Mouse (Mus musculus): ENCODE measurements around the gene Gm49721.
"Not testable (repeated sequence)": the region's sequence is repeated elsewhere in the genome, so short reads cannot be mapped to it uniquely, and the experiment has no call there.

The Gm49721 gene

GRCm38 (mm10) chr17:6978287-6979248 lies at the start of gene Gm49721:
Gm49721 (plus strand) TSS chr17:6978904.
- DNase-seq (ENCODE audit: low spot score in 2 of 2): peak; percentile 54 to 58

GRCm38 (mm10) chr17:6931625-6932024 lies 47.1 kb upstream of the Gm49721 start:
- DNase-seq (ENCODE audit: low spot score in 2 of 2): not testable (repeated sequence)

DNA sequence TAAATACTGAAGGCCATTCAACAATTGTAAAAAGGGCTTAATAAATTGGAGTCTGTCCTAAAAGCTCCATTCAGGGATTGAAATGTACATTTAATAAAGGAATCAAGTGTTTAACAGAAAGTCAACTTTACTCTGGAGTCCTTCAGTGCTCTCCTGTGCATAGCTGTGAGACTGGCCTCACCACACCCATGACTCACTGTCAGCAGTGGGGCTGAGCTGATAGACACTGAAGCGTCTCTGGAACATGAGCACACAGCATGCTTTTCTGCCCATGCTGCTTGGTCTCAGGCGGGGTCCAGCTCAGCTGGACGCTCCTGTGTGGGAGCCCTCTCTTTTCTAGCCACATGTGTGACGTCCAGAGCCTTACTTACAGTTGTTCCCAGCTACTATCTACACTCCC lies 36.1 kb upstream of the Gm49721 start:
- DNase-seq (ENCODE audit: low spot score in 2 of 2): not testable (repeated sequence)

DNA sequence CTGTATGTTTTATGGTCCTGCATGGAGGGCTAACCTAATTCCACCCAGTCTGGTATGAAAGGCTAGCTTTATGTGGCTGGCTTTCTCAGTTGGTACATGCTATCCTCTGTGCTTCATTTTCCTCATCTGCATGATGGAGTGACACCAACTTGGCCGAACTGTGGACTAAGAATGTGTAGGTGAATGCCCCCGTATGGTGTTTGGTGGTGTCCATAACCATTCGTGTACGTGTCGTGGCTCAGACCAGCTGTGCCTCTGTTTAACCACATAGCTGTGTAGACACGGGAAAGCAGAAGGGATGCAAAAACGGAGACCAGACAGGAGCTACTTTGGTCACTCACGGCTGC lies 31.1 kb upstream of the Gm49721 start:
- DNase-seq (ENCODE audit: low spot score in 2 of 2): not testable (repeated sequence)

DNA sequence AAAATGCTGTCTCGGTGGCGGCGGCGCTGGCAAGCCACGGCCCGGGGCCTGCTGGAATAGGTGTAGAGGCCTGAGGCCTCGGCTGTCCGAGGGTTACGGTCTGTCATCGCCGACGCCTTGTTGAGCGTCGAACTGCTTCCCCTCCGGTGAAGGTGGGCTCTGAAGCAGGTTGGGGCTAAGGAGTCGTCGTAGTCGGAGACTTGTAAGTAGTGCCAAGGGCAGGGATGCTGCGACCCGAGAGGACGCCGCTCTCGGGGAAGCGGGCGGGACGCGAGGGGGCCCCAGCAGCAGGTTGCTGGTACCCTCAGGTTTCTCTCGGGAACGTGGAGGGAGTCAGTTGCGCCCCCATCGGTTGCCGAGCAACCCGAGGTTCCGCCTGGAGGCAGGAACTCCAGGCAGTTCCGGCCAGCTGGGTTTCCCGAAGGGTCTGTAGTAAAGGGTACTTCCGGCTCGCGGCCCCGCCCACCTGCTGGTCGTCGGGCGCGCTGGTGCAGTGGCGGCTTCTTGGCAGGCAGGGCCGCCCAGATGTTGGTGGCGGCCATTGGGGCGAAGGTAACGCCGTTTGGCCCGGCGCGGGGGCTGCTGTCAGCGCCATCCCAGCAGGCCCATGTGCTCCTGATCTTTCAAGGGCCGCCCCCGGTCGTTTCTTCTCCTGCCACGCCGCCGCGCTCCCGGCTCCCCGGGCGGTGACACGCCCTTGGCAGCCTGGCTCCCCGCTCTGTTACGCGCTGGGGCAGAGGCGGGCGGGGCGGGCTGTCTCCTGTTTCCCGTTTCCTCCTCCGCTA lies 30.5 kb upstream of the Gm49721 start, which contains the start of gene Rsph3b:
Gene Rsph3b, minus strand, starts transcription at position 699 of the 785 bp plus-strand sequence.
- DNase-seq (ENCODE audit: low spot score in 2 of 2): peak; percentile 80 to 84

DNA sequence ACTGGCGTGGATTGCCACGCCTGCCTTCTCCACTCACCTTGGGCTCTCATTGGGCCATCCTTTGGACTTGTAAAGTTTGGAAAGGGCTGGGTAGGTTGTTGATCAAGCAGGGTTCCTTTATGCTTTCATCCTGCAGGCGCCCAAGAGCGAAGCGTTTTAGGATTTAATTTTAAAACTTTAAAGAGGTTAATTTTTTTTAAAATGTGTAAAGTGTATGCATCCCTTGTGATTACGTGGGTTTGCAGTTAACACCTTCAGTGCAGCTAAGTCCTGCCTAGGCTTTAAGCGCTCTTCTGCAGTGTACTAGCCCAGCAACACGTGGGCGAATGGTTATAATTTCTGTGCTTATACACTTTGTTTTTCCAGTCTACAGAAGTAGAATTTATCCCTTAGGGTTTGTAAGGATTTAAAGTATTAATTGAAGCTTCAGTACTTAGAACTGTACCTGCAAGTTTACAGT lies 29.9 kb upstream of the Gm49721 start:
- DNase-seq (ENCODE audit: low spot score in 2 of 2): not testable (repeated sequence)

GRCm38 (mm10) chr17:6958881-6959280 lies 19.8 kb upstream of the Gm49721 start:
- not testable (repeated sequence) for DNase-seq (ENCODE audit: low spot score in 2 of 2)

DNA sequence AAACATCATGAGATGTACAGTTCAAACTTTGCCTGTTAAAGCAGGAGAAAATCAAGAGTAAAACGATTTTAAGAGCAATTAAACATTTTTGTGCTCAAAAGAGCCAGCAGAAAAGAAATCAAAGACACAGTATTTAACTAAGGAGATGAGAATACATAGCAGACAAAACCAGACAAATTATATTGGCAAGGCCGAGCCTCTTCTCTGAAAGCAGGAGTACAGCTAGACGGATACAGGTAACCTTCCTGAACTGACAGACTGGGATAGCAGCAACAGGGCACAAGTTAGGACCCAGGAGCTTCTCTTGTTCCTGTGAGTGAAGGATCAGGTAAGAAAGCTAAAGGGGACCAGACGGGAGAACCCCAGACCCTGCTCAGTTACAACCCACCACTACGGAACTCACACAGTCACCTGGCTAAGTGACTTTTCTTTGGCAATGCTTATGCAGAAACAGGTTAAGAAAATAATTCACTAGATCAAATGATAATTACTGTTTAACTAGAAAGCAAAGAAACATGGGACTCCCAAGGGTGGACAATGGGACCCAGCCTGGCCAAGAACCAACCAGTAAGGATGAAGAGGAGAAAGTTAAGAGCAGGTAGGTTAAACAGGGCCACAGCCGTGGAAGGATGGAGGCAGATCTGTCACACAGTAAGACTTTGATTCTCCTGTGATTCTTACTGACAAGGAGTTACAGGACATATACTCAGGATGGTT lies 19.0 kb upstream of the Gm49721 start:
- DNase-seq (ENCODE audit: low spot score in 2 of 2): not testable (repeated sequence)

DNA sequence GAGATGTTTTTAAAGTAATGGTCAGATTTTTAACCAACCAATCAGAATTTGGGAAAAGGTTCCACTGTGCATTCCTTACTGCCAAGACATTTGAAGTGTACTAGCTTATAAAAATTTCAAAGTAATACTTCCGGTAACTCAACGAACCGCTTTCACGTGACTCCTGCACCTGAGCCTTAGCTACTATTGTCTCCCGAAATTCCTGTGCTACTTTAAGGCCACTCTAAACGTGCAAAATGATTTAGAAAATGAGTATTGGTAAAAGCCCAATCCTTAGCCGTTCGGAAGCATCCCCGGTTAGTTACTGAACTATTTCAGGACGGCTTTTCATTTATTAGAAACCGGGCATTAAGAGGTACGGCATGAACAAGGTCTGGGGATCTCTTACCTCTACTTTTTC lies 18.4 kb upstream of the Gm49721 start:
- DNase-seq (ENCODE audit: low spot score in 2 of 2): not testable (repeated sequence)

- DNase-seq (ENCODE audit: low spot score in 2 of 2): peak; percentile 38 to 54
Observed at GRCm38 (mm10) chr17:6960776-6961175, 17.9 kb upstream of the Gm49721 start, which contains the start of gene Tagap1. Tagap1 (minus strand) TSS chr17:6961156.

DNA sequence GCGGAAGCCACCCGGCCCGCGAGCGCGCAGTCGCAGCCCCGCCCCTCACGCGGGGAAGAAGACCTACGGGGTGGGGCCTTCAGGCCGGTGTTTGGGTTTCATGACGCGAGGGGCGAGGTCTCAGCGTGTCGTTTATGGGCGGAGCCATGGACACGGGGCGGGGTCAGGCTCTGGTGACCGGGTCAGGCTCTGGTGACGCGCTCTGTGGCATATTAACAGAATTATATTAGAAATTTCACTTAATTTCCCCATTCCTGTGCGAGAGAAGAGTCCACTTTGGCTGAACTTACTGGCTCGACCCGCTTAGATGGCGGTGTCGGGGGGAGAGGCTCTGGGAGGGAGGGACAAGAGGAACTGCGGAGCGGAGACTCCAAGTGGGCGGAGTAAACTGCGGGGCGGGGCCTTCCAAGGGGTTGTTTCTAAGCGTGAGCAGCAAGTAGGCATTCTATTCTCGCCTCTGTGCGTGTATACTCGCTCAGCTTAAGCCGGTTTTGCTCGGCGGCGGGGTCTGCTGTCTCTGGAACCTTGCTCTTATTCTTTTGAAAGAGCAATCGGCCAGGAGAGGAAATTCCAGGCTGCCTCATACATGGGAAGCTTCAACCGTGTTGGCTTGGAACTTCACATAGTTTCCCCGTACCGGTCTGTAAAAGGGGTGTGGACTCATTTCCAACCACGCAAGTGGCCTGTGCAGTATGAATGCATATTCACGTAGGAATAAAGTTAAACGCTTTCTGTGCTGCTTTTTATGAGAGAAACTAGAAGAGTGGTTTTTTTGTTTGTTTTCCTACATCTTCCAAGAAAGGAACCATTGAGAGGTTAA lies 17.3 kb upstream of the Gm49721 start:
- peak; percentile 57 for DNase-seq (ENCODE audit: low spot score in 2 of 2)

DNA sequence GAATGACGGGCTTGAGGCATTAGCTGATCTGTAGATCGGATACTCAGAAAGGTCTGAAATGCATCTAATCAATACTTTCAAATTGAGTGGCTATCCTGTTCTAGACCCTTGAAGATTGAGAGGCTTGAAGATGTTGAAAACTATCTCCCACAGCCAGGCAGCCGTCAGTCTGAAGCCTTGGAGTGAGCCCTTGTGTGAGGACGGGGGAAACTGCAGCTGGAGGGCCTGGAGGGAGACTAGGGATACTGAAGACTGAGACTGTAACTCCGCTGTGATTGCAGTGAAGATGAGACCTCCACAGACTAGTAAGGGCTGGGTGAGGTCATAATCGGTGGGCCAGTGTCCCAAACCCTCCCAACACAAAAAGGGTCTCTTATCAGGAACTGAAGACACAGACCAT lies 16.4 kb upstream of the Gm49721 start:
- not testable (repeated sequence) for DNase-seq (ENCODE audit: low spot score in 2 of 2)

GRCm38 (mm10) chr17:6962936-6963335 lies 15.8 kb upstream of the Gm49721 start:
- not testable (repeated sequence) for DNase-seq (ENCODE audit: low spot score in 2 of 2)

DNA sequence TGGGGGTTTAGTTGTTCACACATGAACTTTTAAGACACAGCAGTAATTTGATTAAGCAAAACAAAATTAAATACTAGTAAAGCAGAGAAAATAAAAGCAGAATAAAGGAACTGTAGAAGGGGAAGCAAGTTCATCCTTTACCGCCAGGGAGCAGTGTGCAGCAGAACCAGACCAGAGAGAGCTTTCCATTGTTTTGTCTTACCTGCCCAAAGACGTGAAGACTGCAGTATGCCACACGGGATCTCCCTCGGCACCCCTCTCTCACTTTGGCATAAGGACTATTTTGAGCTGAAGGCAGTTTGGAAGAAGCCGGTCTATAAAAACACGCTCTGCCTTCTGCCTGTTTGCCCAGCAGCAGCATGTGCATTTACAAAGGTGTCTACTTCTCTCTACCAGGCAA lies 13.3 kb upstream of the Gm49721 start:
- DNase-seq (ENCODE audit: low spot score in 2 of 2): peak in 1 of 2 experiments; percentile 13

DNA sequence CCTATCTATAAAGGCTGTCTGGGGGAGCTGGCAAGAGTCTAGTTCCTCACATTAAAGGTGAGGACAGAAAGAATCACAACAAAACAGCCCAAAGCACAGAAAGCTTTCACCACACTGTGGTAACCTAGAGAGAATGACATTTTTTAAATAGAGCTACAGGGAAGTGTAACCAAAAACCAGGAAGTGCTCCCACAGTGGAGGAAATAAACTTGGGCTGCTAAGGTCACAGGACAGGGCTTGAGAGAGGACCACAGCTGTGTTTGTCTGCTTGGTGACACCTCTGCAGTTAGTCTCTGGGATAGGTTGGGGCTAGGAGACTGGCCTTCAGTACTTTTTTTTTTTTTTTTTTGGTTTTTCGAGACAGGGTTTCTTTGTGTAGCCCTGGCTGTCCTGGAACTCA lies 11.0 kb upstream of the Gm49721 start:
- not testable (repeated sequence) for DNase-seq (ENCODE audit: low spot score in 2 of 2)

DNA sequence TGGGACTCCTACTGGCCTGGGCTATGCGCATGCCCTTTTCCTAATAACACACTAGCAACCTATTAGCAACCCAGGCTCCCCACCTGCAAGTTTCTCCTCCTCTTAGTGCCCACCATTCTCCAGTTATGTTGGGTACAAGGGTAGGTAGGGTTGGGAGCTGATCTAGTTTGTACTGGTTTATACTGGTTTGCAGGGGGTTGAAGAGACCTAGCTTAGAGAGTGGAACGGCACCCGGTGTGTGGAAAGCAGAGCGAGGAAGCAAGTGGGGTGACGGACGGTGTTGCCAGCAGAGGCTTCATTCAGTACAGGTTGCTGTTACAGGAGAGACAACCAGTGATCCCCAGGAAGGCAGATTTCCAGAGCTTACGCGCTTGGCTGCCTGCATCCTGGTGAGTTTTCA lies 8.4 kb upstream of the Gm49721 start, which contains the start of gene Rnaset2b:
Gene Rnaset2b, plus strand, starts transcription at position 301 of the 400 bp plus-strand sequence.
- not testable (repeated sequence) for DNase-seq (ENCODE audit: low spot score in 2 of 2)

DNA sequence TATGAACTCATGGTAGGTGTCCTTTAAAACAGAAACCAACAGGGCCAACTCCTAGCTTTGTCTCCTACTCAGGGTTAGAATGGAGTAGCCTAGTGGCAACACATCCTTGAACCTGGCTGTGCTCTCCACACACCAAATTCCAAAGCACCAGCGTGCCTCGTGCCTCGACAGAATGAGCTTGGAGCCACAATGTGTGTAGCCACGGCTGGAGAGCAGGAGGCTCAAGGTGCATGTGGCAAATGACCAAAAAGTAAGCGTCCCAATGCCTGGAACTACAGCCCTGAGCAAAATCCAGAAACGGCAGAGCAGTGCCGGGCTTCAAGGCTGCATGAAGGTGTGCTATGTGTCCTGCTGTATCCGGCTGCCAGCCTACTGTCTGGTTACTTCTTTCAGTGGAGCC lies 7.5 kb upstream of the Gm49721 start:
- DNase-seq (ENCODE audit: low spot score in 2 of 2): not testable (repeated sequence)

DNA sequence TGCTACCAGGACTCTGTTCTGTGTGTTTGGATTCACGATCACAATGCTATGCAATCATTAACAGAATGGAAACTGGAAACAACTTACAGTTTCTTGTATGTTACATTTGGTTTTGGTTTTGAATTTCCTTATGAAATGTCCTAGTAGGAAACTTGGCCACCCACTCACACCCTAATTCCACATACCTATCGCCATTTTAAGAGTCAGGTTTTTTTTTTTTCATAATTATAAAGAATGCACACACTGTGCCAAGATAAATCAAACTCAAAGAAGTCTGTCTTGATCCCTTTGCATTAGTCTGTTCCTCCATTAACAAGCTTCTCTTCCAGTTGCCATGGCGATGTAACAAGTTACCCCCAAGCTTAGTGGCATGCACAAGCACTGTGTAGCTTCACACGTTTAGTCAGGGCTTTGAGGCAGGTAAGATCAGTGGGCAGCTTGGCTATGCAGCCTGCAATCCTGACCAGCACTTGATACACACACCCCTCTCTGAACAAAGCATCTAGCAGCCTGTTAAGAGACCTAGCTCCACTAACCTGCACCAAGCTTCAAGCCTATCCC lies 5.8 kb upstream of the Gm49721 start:
- not testable (repeated sequence) for DNase-seq (ENCODE audit: low spot score in 2 of 2)

DNA sequence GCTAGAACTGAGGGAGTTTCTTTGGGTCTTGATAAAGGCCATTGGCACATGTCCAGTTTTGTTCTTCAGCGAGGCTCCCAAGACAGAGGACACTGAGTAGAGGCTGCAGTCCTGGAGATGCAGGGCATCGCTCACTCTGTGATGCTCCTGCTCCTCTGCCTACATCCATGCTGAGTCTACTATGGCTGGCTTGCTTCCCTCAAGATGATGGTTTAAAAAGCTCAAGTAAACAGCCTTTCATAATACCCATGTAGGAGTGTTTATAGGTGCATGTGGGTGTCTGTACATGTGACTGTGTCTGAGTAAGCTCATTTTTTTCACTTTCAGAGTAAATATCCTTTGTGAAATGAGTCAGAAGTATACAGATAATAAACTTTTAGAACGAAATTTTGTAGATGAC lies 3.7 kb upstream of the Gm49721 start:
- DNase-seq (ENCODE audit: low spot score in 2 of 2): not testable (repeated sequence)

GRCm38 (mm10) chr17:6979380-6979779 lies 676 bp downstream of the Gm49721 start:
- not testable (repeated sequence) for DNase-seq (ENCODE audit: low spot score in 2 of 2)
